Mouse (Mus musculus): ENCODE measurements around the gene Ube2d2b. TPM values are rescaled to one million over a fixed set of nuclear protein-coding genes. Genes with fewer than 3 reads are reported as not detected.

The Ube2d2b gene
- polyA plus RNA-seq, 1 experiment from 2014 or later, result not detected

- 0 out of 2 replicates have a peak, but pooled peaks have one; percentile 10 for ATAC-seq (ENCODE audit: low FRiP score, low TSS enrichment)
- no peaks in the 10 kb centered on the region for H3K4me1 ChIP-seq (replicated peaks; ENCODE audit: control insufficient read depth, insufficient read depth)
- H3K9ac ChIP-seq (ENCODE audit: low read length), result no peak overlapping the region
- H3K27ac ChIP-seq (replicated peaks), result no peak overlapping the region
- no peak for TF ChIP-seq EP300 (optimal IDR thresholded peaks at IDR 0.05)
- no peak for TF ChIP-seq CTCF (IDR thresholded peaks at IDR 0.05; ENCODE audit: low read depth)
- WGBS, result 8% methylated on average over 3 of the region's 3 CpGs
- DNase-seq (ENCODE audit: low spot score), result no peak
- H3K36me3 ChIP-seq (ENCODE audit: control insufficient read depth, insufficient read depth, low read length), result peaks cover 3% of the 10 kb centered on the region; the same call in 1 of the 2 replicates
- no peak overlapping the region for H3K4me3 ChIP-seq (ENCODE audit: low read depth, low read length)
- H3K27me3 ChIP-seq (ENCODE audit: control insufficient read depth, insufficient read depth, low read length), result no peaks in the 10 kb centered on the region
- no peak overlapping the region for H3K4me2 ChIP-seq (replicated peaks; ENCODE audit: low read depth)
- no peaks in the 10 kb centered on the region for H3K9me3 ChIP-seq (ENCODE audit: control insufficient read depth, low read length)
These were observed 36.6 kb upstream of the Ube2d2b start for GRCm38 (mm10) chr5:107793258-107793657.

GRCm38 (mm10) chr5:107793927-107794326 is 36.0 kb upstream of the Ube2d2b start:
- no peak overlapping the region for H3K27ac ChIP-seq (replicated peaks)
- H3K9me3 ChIP-seq (ENCODE audit: control insufficient read depth, low read length), result no peaks in the 10 kb centered on the region
- DNase-seq (ENCODE audit: low spot score) (no peak), ATAC-seq (ENCODE audit: low FRiP score, low TSS enrichment) (no peak)
- H3K27me3 ChIP-seq (ENCODE audit: control insufficient read depth, insufficient read depth, low read length), result no peaks in the 10 kb centered on the region
- H3K4me3 ChIP-seq (ENCODE audit: low read depth, low read length), result no peak overlapping the region
- H3K36me3 ChIP-seq (ENCODE audit: control insufficient read depth, insufficient read depth, low read length), result peaks cover 3% of the 10 kb centered on the region; the same call in 1 of the 2 replicates
- H3K4me2 ChIP-seq (replicated peaks; ENCODE audit: low read depth), result no peak overlapping the region
- H3K9ac ChIP-seq (ENCODE audit: low read length), result no peak overlapping the region
- TF ChIP-seq EP300 (optimal IDR thresholded peaks at IDR 0.05) (no peak), CTCF (IDR thresholded peaks at IDR 0.05; ENCODE audit: low read depth) (peak; percentile 64)
- 31% methylated on average over 2 of the region's 2 CpGs for WGBS
- no peaks in the 10 kb centered on the region for H3K4me1 ChIP-seq (replicated peaks; ENCODE audit: control insufficient read depth, insufficient read depth)

GRCm38 (mm10) chr5:107798290-107798689 is 31.6 kb upstream of the Ube2d2b start:
- TF ChIP-seq CTCF (IDR thresholded peaks at IDR 0.05; ENCODE audit: low read depth) (no peak), EP300 (optimal IDR thresholded peaks at IDR 0.05) (no peak)
- no peaks in the 10 kb centered on the region for H3K9me3 ChIP-seq (ENCODE audit: control insufficient read depth, low read length)

GRCm38 (mm10) chr5:107801234-107801633 is 28.7 kb upstream of the Ube2d2b start:
- H3K9ac ChIP-seq (ENCODE audit: low read length), result no peak overlapping the region
- no peak overlapping the region for H3K27ac ChIP-seq (replicated peaks)
- H3K4me2 ChIP-seq (replicated peaks; ENCODE audit: low read depth), result no peak overlapping the region
- TF ChIP-seq EP300 (optimal IDR thresholded peaks at IDR 0.05) (no peak), CTCF (IDR thresholded peaks at IDR 0.05; ENCODE audit: low read depth) (no peak)
- WGBS, result 77% methylated on average over 2 of the region's 2 CpGs
- DNase-seq (ENCODE audit: low spot score) (no peak), ATAC-seq (ENCODE audit: low FRiP score, low TSS enrichment) (no peak)
- H3K4me3 ChIP-seq (ENCODE audit: low read depth, low read length), result no peak overlapping the region
- H3K9me3 ChIP-seq (ENCODE audit: control insufficient read depth, low read length), result no peaks in the 10 kb centered on the region
- no peaks in the 10 kb centered on the region for H3K27me3 ChIP-seq (ENCODE audit: control insufficient read depth, insufficient read depth, low read length)
- peaks cover 3% of the 10 kb centered on the region for H3K36me3 ChIP-seq (ENCODE audit: control insufficient read depth, insufficient read depth, low read length)
- H3K4me1 ChIP-seq (replicated peaks; ENCODE audit: control insufficient read depth, insufficient read depth), result no peaks in the 10 kb centered on the region

More at GRCm38 (mm10) chr5:107798290-107798689, 31.6 kb upstream of the Ube2d2b start:
- no peaks in the 10 kb centered on the region for H3K4me1 ChIP-seq (replicated peaks; ENCODE audit: control insufficient read depth, insufficient read depth)
- no peak overlapping the region for H3K4me2 ChIP-seq (replicated peaks; ENCODE audit: low read depth)
- ATAC-seq (ENCODE audit: low FRiP score, low TSS enrichment) (no peak), DNase-seq (ENCODE audit: low spot score) (no peak)
- H3K27me3 ChIP-seq (ENCODE audit: control insufficient read depth, insufficient read depth, low read length), result no peaks in the 10 kb centered on the region
- peaks cover 3% of the 10 kb centered on the region for H3K36me3 ChIP-seq (ENCODE audit: control insufficient read depth, insufficient read depth, low read length)
- no peak overlapping the region for H3K4me3 ChIP-seq (ENCODE audit: low read depth, low read length)
- no peak overlapping the region for H3K9ac ChIP-seq (ENCODE audit: low read length)
- no peak overlapping the region for H3K27ac ChIP-seq (replicated peaks)
- 94% methylated on average over 6 of the region's 6 CpGs for WGBS

GRCm38 (mm10) chr5:107802621-107803020 is 27.3 kb upstream of the Ube2d2b start:
- H3K4me2 ChIP-seq (replicated peaks; ENCODE audit: low read depth), result no peak overlapping the region
- H3K27me3 ChIP-seq (ENCODE audit: control insufficient read depth, insufficient read depth, low read length), result no peaks in the 10 kb centered on the region
- no peak for TF ChIP-seq EP300 (optimal IDR thresholded peaks at IDR 0.05)
- no peak for TF ChIP-seq CTCF (IDR thresholded peaks at IDR 0.05; ENCODE audit: low read depth)
- no peak overlapping the region for H3K9ac ChIP-seq (ENCODE audit: low read length)
- no peak for DNase-seq (ENCODE audit: low spot score)
- no peak for ATAC-seq (ENCODE audit: low FRiP score, low TSS enrichment)
- no peak overlapping the region for H3K4me3 ChIP-seq (ENCODE audit: low read depth, low read length)
- no peaks in the 10 kb centered on the region; the same call in 1 of the 2 replicates for H3K36me3 ChIP-seq (ENCODE audit: control insufficient read depth, insufficient read depth, low read length)
- H3K27ac ChIP-seq (replicated peaks), result no peak overlapping the region
- H3K9me3 ChIP-seq (ENCODE audit: control insufficient read depth, low read length), result no peaks in the 10 kb centered on the region
- no peaks in the 10 kb centered on the region for H3K4me1 ChIP-seq (replicated peaks; ENCODE audit: control insufficient read depth, insufficient read depth)

- Histone ChIP-seq H3K4me2 (replicated peaks; ENCODE audit: low read depth) (no peak overlapping the region), H3K4me3 (ENCODE audit: low read depth, low read length) (no peak overlapping the region), H3K9me3 (ENCODE audit: control insufficient read depth, low read length) (no peaks in the 10 kb centered on the region), H3K27ac (replicated peaks) (no peak overlapping the region), H3K27me3 (ENCODE audit: control insufficient read depth, insufficient read depth, low read length) (no peaks in the 10 kb centered on the region), H3K36me3 (ENCODE audit: control insufficient read depth, insufficient read depth, low read length) (0 out of 2 replicates have a peak, but pooled peaks cover 6% of the 10 kb centered on the region), H3K9ac (ENCODE audit: low read length) (no peak overlapping the region), H3K4me1 (replicated peaks; ENCODE audit: control insufficient read depth, insufficient read depth) (no peaks in the 10 kb centered on the region)
- no peak for TF ChIP-seq EP300 (optimal IDR thresholded peaks at IDR 0.05)
- no peak for TF ChIP-seq CTCF (IDR thresholded peaks at IDR 0.05; ENCODE audit: low read depth)
- DNase-seq (ENCODE audit: low spot score) (no peak), ATAC-seq (ENCODE audit: low FRiP score, low TSS enrichment) (no peak)
- 49% methylated on average over 4 of the region's 4 CpGs for WGBS
These were observed 22.4 kb upstream of the Ube2d2b start for GRCm38 (mm10) chr5:107807496-107807895.

Measured in stomach, postnatal 0 days (tissue).